Mouse (Mus musculus) limb, embryonic 11.5 days (tissue): ENCODE measurements at regions not wholly inside any gene's neighbourhood (a gene's known extent, or its start where the extent isn't known, plus 50 kb on each side); places are given as distances from the start of the nearest gene placed in this dataset.

Experiments used
- ATAC-seq: fragments of 200-750 bp; cut with Nextera tagmentation; 2 replicates; pipeline ENCODE4 v1.8.0; 2017; ENCODE audit warnings: low read depth; ENCODE audit not compliant: insufficient number of reproducible peaks, low FRiP score, low TSS enrichment
- DNase-seq: peaks from one replicate; pipeline ENCODE4 v3.0.0-alpha.2; 2015; ENCODE audit warnings: low spot score
- H3K27ac ChIP-seq: fragments of 300-500 bp; sonication (generic); replicated peaks from 2 replicates; pipeline ENCODE4 v1.5.1; 2014; ENCODE audit warnings: low read depth, mild to moderate bottlenecking, low read length
- H3K27me3 ChIP-seq: fragments of 300-500 bp; sonication (generic); 2 replicates; pipeline ENCODE4 v1.6.1; 2014; ENCODE audit warnings: mild to moderate bottlenecking, low read length, mixed read lengths; ENCODE audit not compliant: control insufficient read depth, insufficient read depth
- H3K36me3 ChIP-seq: fragments of 300-500 bp; sonication (generic); 2 replicates; pipeline ENCODE4 v1.6.1; 2014; ENCODE audit warnings: mild to moderate bottlenecking, low read length, moderate library complexity, mixed read lengths; ENCODE audit not compliant: control insufficient read depth, insufficient read depth
- H3K4me1 ChIP-seq: fragments of 300-500 bp; sonication (generic); 2 replicates; pipeline ENCODE4 v1.6.1; 2014; ENCODE audit warnings: low read length, mixed read lengths; ENCODE audit not compliant: control insufficient read depth, insufficient read depth
- H3K4me2 ChIP-seq: fragments of 300-500 bp; sonication (generic); 2 replicates; pipeline ENCODE4 v1.6.1; 2014; ENCODE audit warnings: low read depth, mild to moderate bottlenecking, moderate library complexity; ENCODE audit not compliant: severe bottlenecking
- H3K4me3 ChIP-seq: fragments of 300-500 bp; sonication (generic); 2 replicates; pipeline ENCODE4 v1.5.1; 2014; ENCODE audit warnings: low read depth, low read length
- H3K9ac ChIP-seq: fragments of 300-500 bp; sonication (generic); 2 replicates; pipeline ENCODE4 v1.6.1; 2014; ENCODE audit warnings: mild to moderate bottlenecking, low read length
- H3K9me3 ChIP-seq: fragments of 300-500 bp; sonication (generic); 2 replicates; pipeline ENCODE4 v1.6.1; 2016; ENCODE audit warnings: low read length; ENCODE audit not compliant: control insufficient read depth
- WGBS: fragments of 180-500 bp; shearing (Covaris S2); extraction: QIAGEN DNeasy Blood & Tissue Kit; methylation state at CpG from one replicate; pipeline ENCODE4 v1.1.7; 2014; 5-methylcytosine and 5-hydroxymethylcytosine counted together

DNA sequence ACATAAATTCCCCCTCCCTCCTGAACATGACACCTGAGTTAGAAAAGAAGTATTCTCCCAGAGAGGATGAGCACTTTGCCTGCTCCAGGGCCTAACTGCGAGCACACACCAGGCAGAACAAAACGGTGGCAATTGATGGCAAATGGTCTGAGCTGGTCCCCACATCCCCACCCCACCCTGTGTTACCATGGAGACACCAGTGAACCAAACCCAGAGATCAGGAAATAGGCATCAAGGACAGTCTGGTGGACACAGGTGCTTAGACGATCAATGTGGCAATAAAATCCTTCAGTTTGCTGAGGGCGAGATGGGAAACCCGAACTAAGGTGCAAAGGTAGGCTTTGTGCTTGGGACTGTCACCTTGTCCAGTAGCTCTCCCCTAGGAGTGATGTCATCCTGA is 74.0 kb downstream of the Sox9 start:
- Histone ChIP-seq H3K27me3 (no peaks in the 10 kb centered on the region), H3K4me2 (no peak overlapping the region), H3K9ac (no peak overlapping the region), H3K36me3 (no peaks in the 10 kb centered on the region), H3K4me1 (peaks cover 4% of the 10 kb centered on the region), H3K4me3 (no peak overlapping the region), H3K27ac (no peak overlapping the region), H3K9me3 (no peaks in the 10 kb centered on the region)
- DNase-seq (no peak), ATAC-seq (no peak)
- WGBS, result 74% methylated on average over 5 of the region's 5 CpGs

GRCm38 (mm10) chr11:112859309-112859708 is 77.3 kb downstream of the Sox9 start:
- no peak overlapping the region for H3K4me2 ChIP-seq
- no peaks in the 10 kb centered on the region for H3K9me3 ChIP-seq
- no peak for ATAC-seq
- WGBS, result 87% methylated on average over 7 of the region's 7 CpGs
- H3K4me1 ChIP-seq, result peaks cover 7% of the 10 kb centered on the region
- H3K9ac ChIP-seq, result no peak overlapping the region
- no peaks in the 10 kb centered on the region for H3K27me3 ChIP-seq
- DNase-seq, result no peak
- H3K36me3 ChIP-seq, result no peaks in the 10 kb centered on the region
- no peak overlapping the region for H3K27ac ChIP-seq
- H3K4me3 ChIP-seq, result no peak overlapping the region

- Histone ChIP-seq H3K4me2 (no peak overlapping the region), H3K4me1 (peaks cover 7% of the 10 kb centered on the region), H3K4me3 (no peak overlapping the region), H3K27ac (no peak overlapping the region), H3K27me3 (no peaks in the 10 kb centered on the region), H3K9me3 (no peaks in the 10 kb centered on the region), H3K36me3 (no peaks in the 10 kb centered on the region), H3K9ac (no peak overlapping the region)
- ATAC-seq, result no peak
- no peak for DNase-seq
- WGBS, result 40% methylated on average over 11 of the region's 11 CpGs
Observed at GRCm38 (mm10) chr11:112860797-112861196, 78.8 kb downstream of the Sox9 start.

- Histone ChIP-seq H3K4me3 (no peak overlapping the region), H3K4me2 (no peak overlapping the region), H3K36me3 (no peaks in the 10 kb centered on the region), H3K9ac (no peak overlapping the region), H3K4me1 (peaks cover 7% of the 10 kb centered on the region), H3K27me3 (no peaks in the 10 kb centered on the region), H3K9me3 (no peaks in the 10 kb centered on the region), H3K27ac (no peak overlapping the region)
- ATAC-seq, result no peak
- DNase-seq, result no peak
- 80% methylated on average over 5 of the region's 5 CpGs for WGBS
Observed at GRCm38 (mm10) chr11:112861233-112861632, 79.2 kb downstream of the Sox9 start.

DNA sequence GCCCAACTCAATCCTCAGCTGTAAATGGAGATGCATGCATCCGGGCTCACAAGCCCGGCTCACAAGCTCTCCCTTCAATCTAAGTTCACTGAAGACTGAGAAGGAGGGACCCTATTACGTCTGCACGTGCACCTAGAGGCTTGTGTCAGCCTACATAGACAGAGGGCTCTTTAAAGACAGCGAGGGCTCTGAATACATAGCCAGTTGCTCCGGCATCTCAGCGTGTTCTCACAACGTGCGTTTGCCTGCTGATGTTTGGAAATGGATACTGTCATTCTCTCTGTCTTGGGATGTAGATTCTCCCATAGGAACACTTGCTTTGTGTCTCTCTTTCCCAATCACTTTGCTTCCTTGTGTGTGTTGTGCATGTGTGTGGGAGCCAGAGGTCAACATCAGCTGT is 83.8 kb downstream of the Sox9 start:
- WGBS, result 88% methylated on average over 9 of the region's 9 CpGs

GRCm38 (mm10) chr11:112869571-112869970 is 87.5 kb downstream of the Sox9 start:
- H3K4me2 ChIP-seq, result peak overlapping the region; percentile 43; the same call in 1 of the 2 replicates
- peaks cover 32% of the 10 kb centered on the region for H3K4me1 ChIP-seq
- H3K9me3 ChIP-seq, result no peaks in the 10 kb centered on the region
- H3K27ac ChIP-seq, result no peak overlapping the region
- H3K9ac ChIP-seq, result no peak overlapping the region
- DNase-seq (no peak), ATAC-seq (no peak)
- no peaks in the 10 kb centered on the region for H3K27me3 ChIP-seq
- H3K4me3 ChIP-seq, result no peak overlapping the region
- no peaks in the 10 kb centered on the region for H3K36me3 ChIP-seq
- 26% methylated on average over 5 of the region's 5 CpGs for WGBS

More for the DNA sequence above, 83.8 kb downstream of the Sox9 start:
- Histone ChIP-seq H3K36me3 (no peaks in the 10 kb centered on the region), H3K27me3 (no peaks in the 10 kb centered on the region), H3K4me1 (peaks cover 17% of the 10 kb centered on the region), H3K27ac (no peak overlapping the region), H3K9ac (no peak overlapping the region), H3K9me3 (no peaks in the 10 kb centered on the region), H3K4me2 (no peak overlapping the region), H3K4me3 (no peak overlapping the region)
- DNase-seq (no peak), ATAC-seq (no peak)

DNA sequence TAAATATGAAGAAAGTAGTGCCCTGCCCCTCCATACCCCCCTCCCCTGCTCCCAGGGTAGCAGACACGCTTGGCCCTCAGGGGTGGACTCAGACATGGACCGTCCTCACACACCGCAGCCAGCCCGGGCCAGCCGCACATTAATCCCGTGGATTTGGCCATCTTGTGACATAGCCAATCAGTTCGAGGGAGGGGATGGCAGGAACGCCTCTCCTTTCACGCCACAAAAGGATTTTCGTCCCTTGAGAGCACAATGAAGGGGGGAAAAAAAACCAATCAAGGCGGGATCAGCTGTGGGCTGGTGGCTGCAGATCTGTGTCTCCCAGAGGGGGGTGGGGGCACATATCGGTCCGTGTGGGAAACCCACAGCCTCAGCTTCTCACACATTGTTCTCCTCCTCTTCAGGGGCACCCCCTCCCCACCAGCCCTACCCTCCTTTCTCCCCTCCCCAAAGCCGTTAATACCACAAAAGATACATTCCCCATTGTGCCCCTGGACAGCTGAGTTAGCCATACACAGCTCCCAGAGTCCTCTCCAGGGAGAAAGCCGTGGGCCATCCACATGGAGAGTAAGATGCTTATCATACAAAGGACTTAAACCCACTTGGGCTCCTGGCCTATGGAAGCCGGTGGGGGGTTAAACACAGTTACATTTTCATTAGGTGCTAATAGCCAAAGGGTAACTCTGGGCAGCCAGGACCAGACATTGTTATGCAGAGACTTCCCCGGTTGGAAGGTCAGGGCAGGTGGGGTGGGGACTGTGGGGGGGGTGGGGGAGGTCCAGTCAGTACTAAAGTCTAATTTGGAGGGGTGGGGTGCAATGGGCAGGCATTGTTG is 88.4 kb downstream of the Sox9 start:
- H3K27ac ChIP-seq, result no peak overlapping the region; the same call in 1 of the 2 replicates
- H3K9me3 ChIP-seq, result no peaks in the 10 kb centered on the region
- no peaks in the 10 kb centered on the region for H3K27me3 ChIP-seq
- H3K4me1 ChIP-seq, result peaks cover 32% of the 10 kb centered on the region
- DNase-seq, result peak; percentile 65
- peak overlapping the region; percentile 12 for H3K9ac ChIP-seq
- peak overlapping the region; percentile 43 for H3K4me2 ChIP-seq
- peak overlapping the region; percentile 16 for H3K4me3 ChIP-seq
- 2% methylated on average over 17 of the region's 17 CpGs for WGBS
- no peaks in the 10 kb centered on the region for H3K36me3 ChIP-seq
- peak; percentile 84 for ATAC-seq

- WGBS, result 38% methylated on average over 11 of the region's 11 CpGs
- no peaks in the 10 kb centered on the region for H3K9me3 ChIP-seq
- H3K36me3 ChIP-seq, result no peaks in the 10 kb centered on the region
- DNase-seq (no peak), ATAC-seq (no peak)
- H3K4me3 ChIP-seq, result no peak overlapping the region
- no peak overlapping the region for H3K4me2 ChIP-seq
- H3K4me1 ChIP-seq, result peaks cover 32% of the 10 kb centered on the region
- H3K9ac ChIP-seq, result no peak overlapping the region; the same call in 1 of the 2 replicates
- no peaks in the 10 kb centered on the region for H3K27me3 ChIP-seq
- peak overlapping the region; percentile 22; the same call in 1 of the 2 replicates for H3K27ac ChIP-seq
Observed at GRCm38 (mm10) chr11:112872677-112873367, 90.8 kb downstream of the Sox9 start.
